Mouse (Mus musculus) embryonic facial prominence, embryonic 14.5 days (tissue): ENCODE measurements at regions not wholly inside any gene's neighbourhood (a gene's known extent, or its start where the extent isn't known, plus 50 kb on each side); places are given as distances from the start of the nearest gene placed in this dataset.
A peak's percentile ranks its signal among the peaks of the same experiment; 100 is the strongest.

Source experiments
- ATAC-seq: fragments of 200-750 bp; cut with Nextera tagmentation; 2 replicates; pipeline ENCODE4 v1.8.0; 2017; ENCODE audit warnings: low read depth, moderate number of reproducible peaks, moderate TSS enrichment
- DNase-seq: peaks from one replicate; pipeline ENCODE4 v3.0.0-alpha.2; 2015; ENCODE audit warnings: low spot score
- H3K27ac ChIP-seq: fragments of 300-500 bp; sonication (generic); replicated peaks from 2 replicates; pipeline ENCODE4 v1.5.1; 2014; ENCODE audit warnings: low read depth, mild to moderate bottlenecking, low read length, moderate library complexity
- H3K27me3 ChIP-seq: fragments of 300-500 bp; sonication (generic); replicated peaks from 2 replicates; pipeline ENCODE4 v1.6.1; 2014; ENCODE audit warnings: low read length; ENCODE audit not compliant: control insufficient read depth, insufficient read depth
- H3K36me3 ChIP-seq: fragments of 300-500 bp; sonication (generic); 2 replicates; pipeline ENCODE4 v1.6.1; 2014; ENCODE audit warnings: low read length, mixed read lengths; ENCODE audit not compliant: control insufficient read depth, insufficient read depth
- H3K4me1 ChIP-seq: fragments of 300-500 bp; sonication (generic); 2 replicates; pipeline ENCODE4 v1.6.1; 2014; ENCODE audit warnings: antibody characterized with exemption, low read length; ENCODE audit not compliant: control insufficient read depth, insufficient read depth
- H3K4me2 ChIP-seq: fragments of 300-500 bp; sonication (generic); 2 replicates; pipeline ENCODE4 v1.6.1; 2014; ENCODE audit warnings: low read depth, mild to moderate bottlenecking, low read length, moderate library complexity, mixed read lengths
- H3K4me3 ChIP-seq: fragments of 300-500 bp; sonication (generic); 2 replicates; pipeline ENCODE4 v1.5.1; 2014; ENCODE audit warnings: low read depth, mild to moderate bottlenecking, low read length
- H3K9ac ChIP-seq: fragments of 300-500 bp; sonication (generic); 2 replicates; pipeline ENCODE4 v1.6.1; 2014; ENCODE audit warnings: low read depth, mild to moderate bottlenecking, low read length, moderate library complexity, mixed read lengths
- H3K9me3 ChIP-seq: fragments of 300-500 bp; sonication (generic); 2 replicates; pipeline ENCODE4 v1.6.1; 2016; ENCODE audit warnings: low read length; ENCODE audit not compliant: control insufficient read depth
- WGBS: fragments of 180-500 bp; shearing (Covaris S2); extraction: QIAGEN DNeasy Blood & Tissue Kit; methylation state at CpG from one replicate; pipeline ENCODE4 v1.1.7; 2014; 5-methylcytosine and 5-hydroxymethylcytosine counted together

- no peaks in the 10 kb centered on the region for H3K9me3 ChIP-seq
- H3K27ac ChIP-seq: no peak overlapping the region
- H3K36me3 ChIP-seq: no peaks in the 10 kb centered on the region
- H3K4me2 ChIP-seq: no peak overlapping the region
- 78% methylated on average over 6 of the region's 6 CpGs for whole genome bisulfite sequencing
- no peaks in the 10 kb centered on the region for H3K27me3 ChIP-seq
- H3K4me1 ChIP-seq: no peaks in the 10 kb centered on the region
- ATAC-seq (no peak), DNase-seq (no peak)
- no peak overlapping the region for H3K4me3 ChIP-seq
- no peak overlapping the region for H3K9ac ChIP-seq
Observed at GRCm38 (mm10) chr6:82143496-82143895, 102.7 kb downstream of the Eva1a start.

DNA sequence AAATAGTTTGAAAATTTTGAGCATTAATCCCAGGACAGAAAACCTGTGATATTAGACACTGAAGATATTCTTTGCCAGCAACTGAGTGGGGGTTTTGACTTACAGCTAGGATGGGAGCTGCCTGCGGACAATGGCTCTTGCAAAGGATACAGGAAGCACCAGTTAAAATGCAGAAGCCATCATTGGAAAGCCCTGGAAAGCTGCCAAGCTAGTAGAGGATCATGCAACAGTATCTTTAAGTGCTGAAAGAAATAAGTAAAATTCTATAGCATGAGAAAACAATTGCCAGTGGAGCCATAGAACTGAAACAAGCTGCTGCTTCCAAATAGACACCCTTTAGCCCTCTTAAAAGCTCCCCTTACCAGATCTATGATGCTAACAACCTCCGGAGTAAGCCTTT, 109.2 kb downstream of the Eva1a start:
- Histone ChIP-seq H3K27me3 (no peaks in the 10 kb centered on the region), H3K4me2 (no peak overlapping the region), H3K36me3 (no peaks in the 10 kb centered on the region), H3K4me3 (no peak overlapping the region), H3K27ac (no peak overlapping the region), H3K9me3 (no peaks in the 10 kb centered on the region), H3K9ac (no peak overlapping the region), H3K4me1 (no peaks in the 10 kb centered on the region)
- 56% methylated on average over 2 of the region's 2 CpGs for WGBS
- DNase-seq (peak; percentile 71), ATAC-seq (no peak)

- DNase-seq (no peak), ATAC-seq (no peak)
- WGBS: 25% methylated on average over 5 of the region's 5 CpGs
- no peaks in the 10 kb centered on the region for H3K27me3 ChIP-seq
- no peaks in the 10 kb centered on the region for H3K4me1 ChIP-seq
- no peak overlapping the region for H3K4me3 ChIP-seq
- H3K9me3 ChIP-seq: no peaks in the 10 kb centered on the region
- no peaks in the 10 kb centered on the region for H3K36me3 ChIP-seq
- no peak overlapping the region for H3K4me2 ChIP-seq
- H3K9ac ChIP-seq: no peak overlapping the region
- H3K27ac ChIP-seq: no peak overlapping the region
Observed at GRCm38 (mm10) chr6:82170349-82171080, 129.7 kb downstream of the Eva1a start.

DNA sequence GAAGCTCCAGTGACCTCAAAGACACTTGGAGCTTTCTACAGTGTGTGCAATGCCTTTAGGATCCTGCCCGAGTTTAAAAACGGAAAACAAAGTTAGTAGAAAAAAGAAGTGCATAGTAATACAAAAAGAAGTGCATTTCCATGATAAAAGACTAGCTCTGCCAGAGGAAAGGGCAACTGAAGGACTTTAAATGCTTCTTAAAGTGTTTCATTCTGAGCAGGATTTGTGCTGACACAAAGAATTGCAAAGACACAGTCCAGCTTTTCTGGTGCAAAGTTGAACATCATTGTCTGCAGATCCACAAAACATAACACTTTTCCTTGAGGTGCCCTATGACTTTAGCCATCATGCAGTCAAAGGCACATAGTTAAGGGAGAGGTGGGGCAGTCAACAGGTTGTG, 134.1 kb downstream of the Eva1a start:
- ATAC-seq (no peak), DNase-seq (no peak)
- Histone ChIP-seq H3K4me3 (no peak overlapping the region), H3K9ac (no peak overlapping the region), H3K9me3 (no peaks in the 10 kb centered on the region), H3K27ac (no peak overlapping the region), H3K4me1 (no peaks in the 10 kb centered on the region), H3K27me3 (no peaks in the 10 kb centered on the region), H3K36me3 (no peaks in the 10 kb centered on the region), H3K4me2 (no peak overlapping the region)
- 63% methylated on average over 2 of the region's 2 CpGs for WGBS

GRCm38 (mm10) chr6:82200130-82200529, 159.3 kb downstream of the Eva1a start:
- no peak for DNase-seq
- WGBS: 87% methylated on average over 7 of the region's 7 CpGs

DNA sequence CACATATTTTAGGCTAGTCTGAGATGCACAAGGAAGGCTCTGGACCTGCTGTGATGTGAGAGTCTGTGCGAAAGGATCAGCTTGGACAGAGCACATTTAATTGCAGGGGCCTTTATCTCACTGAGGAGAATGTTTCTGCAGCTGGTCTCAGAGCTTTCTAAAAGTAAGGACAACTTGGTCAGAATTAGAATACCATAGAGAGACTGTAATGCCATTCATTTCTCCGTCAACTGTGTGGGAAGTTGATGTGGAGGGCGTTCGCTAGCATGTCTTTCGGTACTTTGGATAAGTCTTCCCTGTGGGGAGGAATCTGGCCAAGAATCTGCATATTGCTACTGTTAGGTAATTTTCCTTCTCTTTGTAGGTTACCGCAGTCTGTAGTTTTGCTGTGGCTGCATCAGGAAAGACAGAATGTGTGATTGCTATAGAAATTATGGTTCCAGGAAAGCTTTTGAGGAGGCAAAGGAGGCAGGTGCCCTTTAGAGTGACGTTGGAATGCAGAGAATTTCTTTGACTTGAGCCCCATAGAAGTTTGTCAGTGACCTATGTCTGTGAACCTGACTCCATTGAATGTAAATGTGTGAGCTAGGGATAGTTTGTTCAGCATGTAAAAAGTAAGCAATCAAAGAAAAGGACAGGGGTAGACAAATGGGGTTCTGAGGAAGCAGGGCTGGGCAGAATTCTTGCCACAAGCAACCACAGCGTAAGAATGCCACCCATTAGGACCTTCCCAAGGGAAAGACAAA, 164.2 kb downstream of the Eva1a start:
- ATAC-seq (no peak), DNase-seq (no peak)
- Histone ChIP-seq H3K4me1 (no peaks in the 10 kb centered on the region), H3K27me3 (no peaks in the 10 kb centered on the region), H3K27ac (no peak overlapping the region), H3K4me3 (no peak overlapping the region), H3K9ac (no peak overlapping the region), H3K4me2 (no peak overlapping the region), H3K36me3 (no peaks in the 10 kb centered on the region), H3K9me3 (no peaks in the 10 kb centered on the region)
- 67% methylated on average over 8 of the region's 8 CpGs for WGBS

More at GRCm38 (mm10) chr6:82200130-82200529, 159.3 kb downstream of the Eva1a start:
- H3K4me3 ChIP-seq: no peak overlapping the region
- H3K9me3 ChIP-seq: no peaks in the 10 kb centered on the region
- H3K4me2 ChIP-seq: no peak overlapping the region
- no peak overlapping the region for H3K27ac ChIP-seq
- H3K27me3 ChIP-seq: no peaks in the 10 kb centered on the region
- no peaks in the 10 kb centered on the region for H3K36me3 ChIP-seq
- ATAC-seq: no peak
- no peak overlapping the region for H3K9ac ChIP-seq
- no peaks in the 10 kb centered on the region for H3K4me1 ChIP-seq

GRCm38 (mm10) chr6:82237834-82238233, 164.3 kb upstream of the Tacr1 start:
- no peak overlapping the region for H3K9ac ChIP-seq
- H3K36me3 ChIP-seq: no peaks in the 10 kb centered on the region
- DNase-seq (no peak), ATAC-seq (no peak)
- H3K4me3 ChIP-seq: no peak overlapping the region
- no peaks in the 10 kb centered on the region for H3K27me3 ChIP-seq
- WGBS: 21% methylated on average over 5 of the region's 5 CpGs
- no peak overlapping the region for H3K27ac ChIP-seq
- H3K4me2 ChIP-seq: no peak overlapping the region
- H3K9me3 ChIP-seq: no peaks in the 10 kb centered on the region
- H3K4me1 ChIP-seq: peaks cover 7% of the 10 kb centered on the region; the same call in 1 of the 2 replicates

GRCm38 (mm10) chr6:82240584-82241245, 161.4 kb upstream of the Tacr1 start:
- 68% methylated on average over 6 of the region's 7 CpGs for WGBS
- Histone ChIP-seq H3K27ac (no peak overlapping the region), H3K9me3 (no peaks in the 10 kb centered on the region), H3K9ac (no peak overlapping the region), H3K4me2 (no peak overlapping the region), H3K4me1 (peaks cover 7% of the 10 kb centered on the region; the same call in 1 of the 2 replicates), H3K27me3 (no peaks in the 10 kb centered on the region), H3K36me3 (no peaks in the 10 kb centered on the region), H3K4me3 (no peak overlapping the region)
- DNase-seq (no peak), ATAC-seq (no peak)
